Mouse (Mus musculus) small intestine, adult 2 months (tissue): Measurements from ENCODE around the gene Kcnk3. TPM values are rescaled to one million over a fixed set of nuclear protein-coding genes. Genes with fewer than 3 reads are reported as not detected.

Source experiments
- H3K27ac ChIP-seq: fragments of 200-500 bp; 2 replicates; pipeline ENCODE4 v1.5.1; 2012; ENCODE audit warnings: low read depth, low read length, control low read depth, inconsistent platforms; ENCODE audit not compliant: insufficient read depth
- H3K27me3 ChIP-seq: fragments of 200-500 bp; 2 replicates; pipeline ENCODE4 v1.6.1; 2012; ENCODE audit warnings: mild to moderate bottlenecking, moderate library complexity, low read length, inconsistent platforms; ENCODE audit not compliant: control insufficient read depth, insufficient read depth
- H3K36me3 ChIP-seq: fragments of 200-500 bp; 2 replicates; pipeline ENCODE4 v1.6.1; 2012; ENCODE audit warnings: mild to moderate bottlenecking, low read length, control low read depth, inconsistent platforms; ENCODE audit not compliant: control insufficient read depth, insufficient read depth
- H3K4me1 ChIP-seq: fragments of 200-500 bp; 2 replicates; pipeline ENCODE4 v1.6.1; 2012; ENCODE audit warnings: low read length, inconsistent platforms, mixed read lengths; ENCODE audit not compliant: control insufficient read depth, insufficient read depth, insufficient read length
- H3K4me3 ChIP-seq: fragments of 200-500 bp; 2 replicates; pipeline ENCODE4 v1.5.1; 2012; ENCODE audit warnings: low read depth, mild to moderate bottlenecking, control low read depth, inconsistent platforms, low read length, moderate library complexity
- CTCF ChIP-seq: fragments of 200-500 bp; IDR thresholded peaks from 2 replicates; pipeline ENCODE4 v1.5.1; 2012; ENCODE audit warnings: low read depth, mild to moderate bottlenecking, control low read depth, inconsistent platforms, low read length, moderate library complexity, mixed read lengths; ENCODE audit not compliant: insufficient replicate concordance, insufficient read length; ENCODE audit errors: extremely low read depth
- POLR2A ChIP-seq: fragments of 200-500 bp; IDR thresholded peaks from 2 replicates; pipeline ENCODE4 v1.6.1; 2012; ENCODE audit warnings: low read depth, mild to moderate bottlenecking, control low read depth, inconsistent platforms, low read length, moderate library complexity
- WGBS: fragments of 180-500 bp; shearing (Covaris S2); methylation state at CpG from one replicate; pipeline ENCODE4 v1.1.7; 2018; 5-methylcytosine and 5-hydroxymethylcytosine counted together
- polyA plus RNA-seq: library from polyadenylated mRNA; depleted of rRNA; stranded (reverse); fragments of >200 nt; gene quantifications from 2 replicates; pipeline ENCODE4 v1.2.3, GENCODE M21; 2012

Gene Kcnk3
- polyA plus RNA-seq, 1 experiment, result 15.9 TPM

DNA sequence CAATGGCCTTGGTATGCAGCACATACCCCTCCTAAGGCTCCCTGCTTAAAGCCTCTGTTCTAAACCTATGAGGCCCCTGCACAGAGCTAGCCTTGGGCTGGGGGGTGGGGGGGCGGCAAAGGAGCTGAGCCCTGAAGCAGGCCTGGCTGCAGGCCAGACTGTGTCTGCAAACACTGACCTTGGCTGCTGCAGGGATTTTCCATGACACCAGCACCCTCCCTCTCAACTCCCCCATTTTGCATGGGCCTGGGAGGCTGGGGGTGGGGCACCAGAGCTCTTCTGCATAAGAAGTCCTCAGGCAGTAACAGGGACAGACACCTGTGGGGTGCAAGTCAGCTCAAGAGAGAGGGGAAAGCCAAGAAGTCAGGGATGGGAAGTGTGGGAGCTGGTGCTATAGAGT, 26.3 kb downstream of the Kcnk3 start:
- H3K36me3 ChIP-seq, result no peaks in the 10 kb centered on the region
- H3K27me3 ChIP-seq, result no peaks in the 10 kb centered on the region
- peaks cover 14% of the 10 kb centered on the region for H3K4me1 ChIP-seq
- WGBS, result 30% methylated on average over 1 of the region's 1 CpGs
- TF ChIP-seq CTCF (no peak), POLR2A (no peak)
- no peak overlapping the region for H3K4me3 ChIP-seq
- H3K27ac ChIP-seq, result no peak overlapping the region; the same call in 1 of the 2 replicates

DNA sequence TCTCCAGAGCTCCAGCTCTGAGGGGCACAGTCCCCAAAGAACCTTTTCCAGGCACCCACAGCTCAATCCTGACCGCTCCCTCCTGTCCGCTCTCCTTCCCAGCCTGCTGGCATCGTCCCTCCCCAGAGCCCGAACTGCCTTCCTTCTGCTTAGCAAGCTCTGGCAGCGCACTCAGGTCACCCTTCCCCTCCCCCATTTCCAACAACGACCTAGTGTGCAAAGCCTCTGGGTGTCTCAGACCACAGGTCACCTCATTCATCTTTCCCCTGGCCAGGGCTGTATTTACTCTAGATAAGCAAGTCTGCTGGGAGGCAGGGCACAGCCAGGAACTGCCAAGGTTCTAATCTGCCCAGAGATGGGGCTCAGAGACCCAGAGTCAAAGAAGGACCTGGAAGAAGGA, 27.4 kb downstream of the Kcnk3 start:
- Histone ChIP-seq H3K27ac (no peak overlapping the region), H3K27me3 (no peaks in the 10 kb centered on the region), H3K36me3 (no peaks in the 10 kb centered on the region), H3K4me1 (peaks cover 14% of the 10 kb centered on the region), H3K4me3 (no peak overlapping the region)
- no peak for TF ChIP-seq CTCF
- no peak for TF ChIP-seq POLR2A
- 23% methylated on average over 6 of the region's 6 CpGs for WGBS

DNA sequence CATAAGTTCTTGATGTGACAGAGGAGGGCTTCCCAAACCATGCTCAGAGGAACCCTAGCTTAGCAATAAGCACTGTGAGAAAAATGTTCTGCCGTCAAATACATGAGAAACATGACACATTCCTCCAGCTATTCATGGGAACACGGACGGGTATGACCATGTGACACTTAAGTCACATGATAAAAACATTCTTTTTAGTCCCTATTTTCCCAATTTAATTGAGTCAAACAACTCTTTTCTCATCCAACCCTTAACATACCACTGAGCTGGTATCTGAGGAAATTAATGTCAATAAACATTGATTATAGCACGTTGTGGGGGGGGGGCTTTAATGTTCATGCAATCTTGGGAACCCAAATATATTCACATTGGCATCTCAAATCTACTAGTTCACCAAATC, 27.8 kb downstream of the Kcnk3 start:
- WGBS, result 63% methylated on average over 4 of the region's 4 CpGs
- no peaks in the 10 kb centered on the region for H3K36me3 ChIP-seq
- no peak overlapping the region for H3K4me3 ChIP-seq
- H3K27me3 ChIP-seq, result no peaks in the 10 kb centered on the region
- H3K4me1 ChIP-seq, result peaks cover 14% of the 10 kb centered on the region
- no peak for TF ChIP-seq CTCF
- TF ChIP-seq POLR2A, result no peak
- H3K27ac ChIP-seq, result no peak overlapping the region

DNA sequence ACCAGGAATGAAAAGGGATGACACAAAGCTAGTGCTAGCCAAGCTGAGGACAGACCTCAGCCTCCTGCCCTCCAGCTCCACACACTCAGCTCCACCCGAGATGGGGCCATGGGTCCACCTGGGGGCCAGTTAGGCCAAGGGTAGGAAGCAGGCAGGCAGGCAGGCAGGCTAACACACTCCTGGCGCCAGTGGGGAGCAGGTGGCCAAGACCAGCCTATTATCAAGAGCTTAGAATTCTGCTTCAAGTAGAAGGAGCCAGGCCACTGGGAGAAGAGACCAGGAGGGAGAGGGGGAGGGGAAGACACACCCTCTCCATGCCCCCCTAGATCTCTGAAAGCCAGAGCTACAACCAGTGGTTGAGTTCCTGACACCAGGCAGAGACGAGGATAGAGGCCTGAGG, 28.7 kb downstream of the Kcnk3 start:
- Histone ChIP-seq H3K36me3 (no peaks in the 10 kb centered on the region), H3K27ac (no peak overlapping the region), H3K4me1 (peaks cover 14% of the 10 kb centered on the region), H3K27me3 (no peaks in the 10 kb centered on the region), H3K4me3 (no peak overlapping the region)
- WGBS, result 28% methylated on average over 3 of the region's 3 CpGs
- TF ChIP-seq POLR2A (no peak), CTCF (no peak)

DNA sequence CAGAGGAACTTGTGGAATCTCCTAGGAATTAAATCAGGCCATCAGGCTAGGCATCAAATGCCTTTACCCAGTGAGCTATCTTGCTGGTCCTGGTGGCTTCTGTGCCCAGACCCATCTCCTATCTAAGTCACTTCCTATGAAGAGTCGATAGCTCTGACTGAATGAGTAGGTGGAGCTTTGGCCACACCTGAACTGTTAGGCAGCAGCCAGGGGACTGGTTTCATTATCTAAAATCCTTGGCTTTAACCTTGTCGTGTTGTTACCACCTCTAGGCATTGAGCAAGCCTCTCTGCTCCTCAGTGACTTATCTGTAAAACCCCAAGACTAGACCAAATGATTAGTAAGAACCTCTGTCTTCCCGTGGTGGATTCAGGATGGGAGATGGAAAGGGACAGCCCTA, 29.4 kb downstream of the Kcnk3 start:
- Histone ChIP-seq H3K4me3 (0 out of 2 replicates have a peak overlapping the region, but pooled peaks have one; percentile 13), H3K27ac (no peak overlapping the region), H3K36me3 (no peaks in the 10 kb centered on the region), H3K27me3 (no peaks in the 10 kb centered on the region), H3K4me1 (peaks cover 20% of the 10 kb centered on the region)
- WGBS, result 9% methylated on average over 3 of the region's 3 CpGs
- TF ChIP-seq POLR2A (no peak), CTCF (no peak)

DNA sequence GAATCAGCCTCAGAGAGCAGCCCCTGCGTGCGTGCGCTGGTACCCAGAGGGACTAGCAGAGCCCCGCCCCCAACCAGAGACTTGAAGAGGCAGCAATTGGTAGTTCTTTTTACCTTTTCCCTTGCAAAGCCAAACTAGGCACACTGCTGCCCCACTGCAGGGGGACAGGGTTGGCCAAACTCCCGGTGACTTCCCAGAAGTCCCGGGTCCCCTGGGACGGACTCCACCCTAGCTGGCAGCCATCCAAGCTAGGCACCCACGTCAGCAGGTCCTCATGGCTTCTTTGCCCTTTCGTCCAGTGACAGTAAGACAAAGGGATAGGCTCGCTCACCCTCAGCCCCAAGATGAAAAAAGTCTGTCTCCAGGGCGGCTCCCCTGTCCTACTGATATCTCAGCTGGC, 29.9 kb downstream of the Kcnk3 start:
- Histone ChIP-seq H3K4me1 (peaks cover 20% of the 10 kb centered on the region), H3K27ac (no peak overlapping the region), H3K27me3 (peaks cover 4% of the 10 kb centered on the region), H3K4me3 (peak overlapping the region; percentile 13; the same call in 1 of the 2 replicates), H3K36me3 (no peaks in the 10 kb centered on the region)
- 18% methylated on average over 11 of the region's 11 CpGs for WGBS
- TF ChIP-seq CTCF (no peak), POLR2A (no peak)

DNA sequence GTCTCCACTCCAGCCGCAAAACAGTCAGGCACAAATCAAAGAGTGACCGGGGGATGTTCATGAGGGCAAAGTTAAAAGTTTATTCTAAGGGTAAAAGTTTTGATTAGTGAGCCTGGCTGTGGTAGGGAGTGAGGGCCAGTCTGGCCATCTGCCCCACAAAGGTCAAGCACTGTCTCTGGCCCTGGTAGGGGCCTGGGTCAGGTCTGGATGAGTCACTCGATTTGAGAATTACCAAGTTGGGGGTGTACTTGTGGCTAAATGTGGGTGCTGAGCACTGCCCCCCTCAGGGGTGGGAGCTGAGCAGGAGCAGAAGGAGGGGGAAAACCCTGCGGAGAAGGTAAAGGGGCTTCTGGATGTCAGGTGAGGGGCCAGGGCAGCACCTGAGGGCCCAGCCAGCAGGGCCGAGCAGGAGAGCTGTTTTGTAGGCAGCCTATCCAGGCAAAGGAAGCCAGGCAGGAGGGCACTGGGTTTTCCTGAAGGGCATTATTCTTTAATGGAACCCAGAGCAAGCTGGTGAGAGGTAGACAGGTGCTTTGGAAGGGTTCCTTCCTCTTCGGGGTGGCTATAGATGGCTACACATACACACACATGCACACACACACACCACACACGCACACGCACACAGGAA, 30.5 kb downstream of the Kcnk3 start:
- WGBS, result 72% methylated on average over 8 of the region's 8 CpGs
- peaks cover 5% of the 10 kb centered on the region for H3K27me3 ChIP-seq

More for the DNA sequence above, 30.5 kb downstream of the Kcnk3 start:
- no peak overlapping the region for H3K4me3 ChIP-seq
- no peaks in the 10 kb centered on the region for H3K36me3 ChIP-seq
- peaks cover 20% of the 10 kb centered on the region for H3K4me1 ChIP-seq
- H3K27ac ChIP-seq, result no peak overlapping the region
- TF ChIP-seq CTCF (no peak), POLR2A (no peak)
